Mouse (Mus musculus) stomach, embryonic 15.5 days (tissue): ENCODE measurements around the gene Prdm2. TPM values are rescaled to one million over a fixed set of nuclear protein-coding genes. Genes with fewer than 3 reads are reported as not detected.
A peak's percentile ranks its signal among the peaks of the same experiment; 100 is the strongest.

ENCODE experiments used
- ATAC-seq: fragments of 200-750 bp; cut with Nextera tagmentation; 2 replicates; pipeline ENCODE4 v1.8.0; 2017; ENCODE audit warnings: low read depth, moderate number of reproducible peaks, moderate TSS enrichment; ENCODE audit not compliant: insufficient read depth, low FRiP score
- H3K27ac ChIP-seq: fragments of 300-500 bp; sonication (generic); 2 replicates; pipeline ENCODE4 v1.5.1; 2015; ENCODE audit warnings: mild to moderate bottlenecking, inconsistent platforms
- H3K27me3 ChIP-seq: fragments of 300-500 bp; sonication (generic); replicated peaks from 2 replicates; pipeline ENCODE4 v1.6.1; 2015; ENCODE audit warnings: inconsistent platforms
- H3K36me3 ChIP-seq: fragments of 300-500 bp; sonication (generic); 2 replicates; pipeline ENCODE4 v1.6.1; 2015; ENCODE audit warnings: inconsistent platforms
- H3K4me1 ChIP-seq: fragments of 300-500 bp; sonication (generic); 2 replicates; pipeline ENCODE4 v1.6.1; 2015; ENCODE audit warnings: inconsistent platforms
- H3K4me2 ChIP-seq: fragments of 300-500 bp; sonication (generic); 2 replicates; pipeline ENCODE4 v1.6.1; 2015; ENCODE audit warnings: mild to moderate bottlenecking, inconsistent platforms
- H3K4me3 ChIP-seq: fragments of 300-500 bp; sonication (generic); replicated peaks from 2 replicates; pipeline ENCODE4 v1.5.1; 2015; ENCODE audit warnings: inconsistent platforms
- H3K9ac ChIP-seq: fragments of 300-500 bp; sonication (generic); 2 replicates; pipeline ENCODE4 v1.6.1; 2015; ENCODE audit warnings: inconsistent platforms
- H3K9me3 ChIP-seq: fragments of 300-500 bp; sonication (generic); 2 replicates; pipeline ENCODE4 v1.6.1; 2016; ENCODE audit warnings: inconsistent platforms
- WGBS: fragments of 180-500 bp; shearing (Covaris S2); methylation state at CpG from one replicate; pipeline ENCODE4 v1.1.7; 2015; 5-methylcytosine and 5-hydroxymethylcytosine counted together
- polyA plus RNA-seq: library from polyadenylated mRNA; unstranded; fragments of >200 nt; fragmentation: Nextera tagmentation; extraction: Ambion mirVana; gene quantifications from 2 replicates; pipeline ENCODE4 v1.2.1, GENCODE M21; 2015

Gene Prdm2
- polyA plus RNA-seq, 1 experiment from 2014 or later: 11.1 TPM

DNA sequence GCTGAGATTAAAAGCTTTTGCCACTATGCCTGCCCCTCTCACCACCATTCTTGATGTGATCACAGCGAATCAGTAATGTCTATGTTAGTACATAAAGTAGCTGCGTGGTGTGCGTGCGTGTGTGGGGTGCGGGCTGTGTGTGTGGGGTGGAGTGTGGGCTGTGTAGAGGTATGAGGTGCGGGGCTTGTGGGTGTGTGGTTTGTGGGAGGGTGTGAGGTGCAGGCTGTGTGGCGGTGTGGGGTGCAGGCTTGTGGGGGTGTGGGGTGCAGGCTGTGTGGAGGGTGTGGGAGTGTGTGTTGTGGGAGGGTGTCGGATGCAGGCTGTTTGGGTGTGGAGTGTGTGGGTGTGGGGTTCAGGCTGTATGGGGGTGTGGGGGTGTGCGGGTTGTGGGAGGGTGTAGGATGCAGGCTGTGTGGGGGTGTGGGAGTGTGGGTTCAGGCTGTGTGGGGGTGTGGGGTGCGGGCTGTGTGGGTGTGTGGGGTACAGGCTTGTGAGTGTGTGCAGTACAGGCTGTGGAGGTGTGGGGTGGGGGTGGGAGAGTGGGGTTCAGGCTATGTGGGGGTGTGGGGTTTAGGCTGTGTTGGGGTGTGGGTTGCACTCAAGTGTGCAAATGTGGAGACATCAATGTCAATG lies 19.1 kb upstream of the Prdm2 start:
- no peaks in the 10 kb centered on the region for H3K9me3 ChIP-seq
- H3K4me3 ChIP-seq: no peak overlapping the region
- no peak overlapping the region for H3K27ac ChIP-seq
- H3K36me3 ChIP-seq: no peaks in the 10 kb centered on the region
- 88% methylated on average over 10 of the region's 10 CpGs for WGBS
- no peaks in the 10 kb centered on the region for H3K4me1 ChIP-seq
- H3K27me3 ChIP-seq: no peaks in the 10 kb centered on the region
- ATAC-seq: peak; percentile 27; the same call in 1 of the 2 replicates
- no peak overlapping the region for H3K9ac ChIP-seq
- no peak overlapping the region for H3K4me2 ChIP-seq

DNA sequence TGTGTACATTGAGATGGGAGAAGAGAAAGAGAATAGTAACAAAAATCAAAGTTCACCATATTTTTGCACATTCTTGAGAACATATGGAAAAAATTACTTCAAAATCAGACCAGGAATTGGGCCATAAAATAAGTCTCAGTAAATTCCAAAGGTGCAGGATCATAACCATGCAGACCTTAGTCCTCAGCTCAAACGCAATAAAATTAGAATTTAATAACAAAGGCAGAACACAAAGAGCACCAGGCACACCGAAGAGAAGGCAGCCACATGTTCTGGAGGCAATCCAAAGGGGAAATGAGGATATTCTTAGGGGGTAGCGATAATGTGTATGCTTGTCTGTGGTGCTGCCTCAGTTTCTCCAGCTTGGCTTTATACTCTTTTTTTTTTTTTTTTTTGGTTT lies 18.3 kb upstream of the Prdm2 start:
- H3K4me3 ChIP-seq: no peak overlapping the region
- 60% methylated on average over 3 of the region's 3 CpGs for WGBS

DNA sequence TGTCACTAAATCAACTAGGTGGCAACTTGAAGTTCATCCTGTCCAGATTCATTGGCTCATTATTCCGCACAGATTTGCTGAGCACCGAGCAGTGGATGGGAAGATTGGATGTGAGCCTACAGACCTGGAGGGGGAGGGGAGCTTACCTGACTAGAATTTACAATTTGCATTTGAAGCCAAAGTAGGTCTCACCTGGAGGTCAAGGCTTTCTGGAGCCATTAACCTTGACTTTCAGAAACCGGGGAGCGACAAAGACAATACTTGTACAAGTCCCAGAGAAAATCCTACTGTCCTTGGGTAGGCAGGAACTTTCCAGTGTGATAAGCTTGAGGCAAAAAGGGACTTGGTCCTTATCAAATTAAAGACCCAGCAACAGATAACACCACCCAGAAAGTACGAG lies 15.2 kb upstream of the Prdm2 start:
- Histone ChIP-seq H3K4me1 (no peaks in the 10 kb centered on the region), H3K9ac (no peak overlapping the region), H3K36me3 (no peaks in the 10 kb centered on the region), H3K9me3 (no peaks in the 10 kb centered on the region), H3K27me3 (no peaks in the 10 kb centered on the region), H3K4me2 (no peak overlapping the region), H3K27ac (no peak overlapping the region), H3K4me3 (no peak overlapping the region)
- 58% methylated on average over 5 of the region's 5 CpGs for WGBS
- ATAC-seq: no peak

More for the DNA sequence above, 18.3 kb upstream of the Prdm2 start:
- no peak overlapping the region for H3K27ac ChIP-seq
- H3K27me3 ChIP-seq: no peaks in the 10 kb centered on the region
- no peak for ATAC-seq
- H3K4me2 ChIP-seq: no peak overlapping the region
- H3K36me3 ChIP-seq: no peaks in the 10 kb centered on the region
- H3K9me3 ChIP-seq: no peaks in the 10 kb centered on the region
- no peak overlapping the region for H3K9ac ChIP-seq
- H3K4me1 ChIP-seq: no peaks in the 10 kb centered on the region

DNA sequence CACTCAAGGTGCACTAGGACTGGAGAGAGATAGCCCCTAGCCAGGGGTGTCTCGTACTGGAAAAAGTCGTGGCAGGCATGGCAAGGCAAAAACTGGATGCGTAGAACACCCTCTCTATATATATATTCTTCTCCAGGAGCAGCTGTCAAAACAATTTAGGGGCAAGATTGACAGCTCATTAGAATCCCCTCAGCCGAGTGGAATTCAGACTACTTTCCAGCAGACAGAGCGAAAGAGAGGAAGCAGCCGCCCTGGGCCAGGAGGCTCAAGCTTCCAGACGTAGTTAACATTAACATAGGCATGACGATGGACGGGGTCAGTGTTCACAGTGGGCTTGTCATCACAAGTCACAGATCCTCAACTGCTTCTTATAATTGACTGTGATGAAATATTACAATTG lies 13.1 kb upstream of the Prdm2 start:
- Histone ChIP-seq H3K4me2 (no peak overlapping the region), H3K27ac (no peak overlapping the region), H3K4me1 (no peaks in the 10 kb centered on the region), H3K36me3 (no peaks in the 10 kb centered on the region), H3K4me3 (no peak overlapping the region), H3K9ac (no peak overlapping the region), H3K27me3 (no peaks in the 10 kb centered on the region), H3K9me3 (no peaks in the 10 kb centered on the region)
- ATAC-seq: no peak
- 46% methylated on average over 9 of the region's 9 CpGs for WGBS

DNA sequence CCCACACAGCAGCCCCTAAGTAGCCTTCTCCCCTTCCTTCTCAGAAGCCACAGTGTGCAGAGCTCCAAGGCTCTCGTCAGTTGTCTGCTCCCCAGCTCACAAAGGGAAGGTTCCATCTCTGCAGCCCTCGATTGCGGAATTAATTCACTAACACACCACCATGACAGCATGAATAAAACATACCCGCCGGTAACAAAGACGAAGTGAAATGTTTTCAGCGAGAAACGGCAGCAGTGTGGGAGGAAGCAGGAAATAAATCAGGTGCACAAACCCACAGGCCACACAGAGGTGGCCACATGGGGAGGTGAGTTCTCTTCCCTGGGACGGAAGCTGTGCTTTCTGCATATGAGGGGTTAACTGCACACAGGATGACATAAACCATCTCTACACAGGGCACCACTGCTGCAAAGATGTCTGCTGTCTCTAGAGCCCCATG lies 6.5 kb upstream of the Prdm2 start:
- H3K36me3 ChIP-seq: no peaks in the 10 kb centered on the region
- no peaks in the 10 kb centered on the region for H3K27me3 ChIP-seq
- no peak overlapping the region for H3K4me3 ChIP-seq
- no peaks in the 10 kb centered on the region for H3K4me1 ChIP-seq
- H3K27ac ChIP-seq: no peak overlapping the region
- no peaks in the 10 kb centered on the region for H3K9me3 ChIP-seq
- H3K9ac ChIP-seq: no peak overlapping the region
- 42% methylated on average over 9 of the region's 9 CpGs for WGBS
- no peak for ATAC-seq
- no peak overlapping the region for H3K4me2 ChIP-seq

DNA sequence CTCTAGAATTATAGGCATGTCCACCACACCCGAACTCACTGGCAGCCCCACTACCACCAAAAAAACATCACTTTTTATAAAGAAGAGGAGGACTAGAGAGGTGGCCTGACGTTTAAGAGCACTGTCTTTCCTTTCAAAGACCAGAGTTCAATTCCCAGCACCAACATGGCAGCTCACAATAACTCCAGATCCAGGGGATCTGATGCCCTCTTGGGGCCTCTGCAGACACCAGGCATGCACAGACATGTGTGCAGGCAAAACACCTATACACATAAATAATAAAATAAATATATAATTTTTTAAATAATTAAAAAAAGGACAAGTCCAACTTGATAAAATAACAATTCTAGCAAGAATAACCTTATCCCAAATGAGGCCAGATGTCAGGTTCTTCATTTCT lies 6.1 kb upstream of the Prdm2 start:
- no peak for ATAC-seq
- Histone ChIP-seq H3K27ac (no peak overlapping the region), H3K9ac (no peak overlapping the region), H3K36me3 (no peaks in the 10 kb centered on the region), H3K27me3 (no peaks in the 10 kb centered on the region), H3K4me1 (no peaks in the 10 kb centered on the region), H3K9me3 (no peaks in the 10 kb centered on the region), H3K4me3 (no peak overlapping the region), H3K4me2 (no peak overlapping the region)
- WGBS: 79% methylated on average over 2 of the region's 2 CpGs

DNA sequence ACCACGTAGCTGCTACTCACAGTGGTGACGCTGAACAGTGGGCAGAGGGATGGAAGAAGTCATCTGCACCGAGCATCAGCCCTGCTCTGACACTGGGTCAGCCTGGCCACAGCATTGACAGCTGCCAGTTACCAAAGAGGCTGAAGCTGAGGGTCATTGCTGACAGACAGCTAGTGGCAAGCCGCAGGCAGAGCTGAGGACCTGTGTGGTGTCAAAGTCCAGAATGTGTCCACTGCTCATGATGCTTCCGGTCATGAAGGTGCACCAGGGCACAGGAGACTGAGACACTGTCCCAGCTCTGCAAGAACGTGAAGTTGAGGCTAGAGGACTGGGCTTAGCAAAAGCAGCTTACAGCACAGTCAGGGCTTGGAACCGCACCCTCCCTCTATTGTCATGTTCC lies 4.4 kb upstream of the Prdm2 start:
- ATAC-seq: no peak

DNA sequence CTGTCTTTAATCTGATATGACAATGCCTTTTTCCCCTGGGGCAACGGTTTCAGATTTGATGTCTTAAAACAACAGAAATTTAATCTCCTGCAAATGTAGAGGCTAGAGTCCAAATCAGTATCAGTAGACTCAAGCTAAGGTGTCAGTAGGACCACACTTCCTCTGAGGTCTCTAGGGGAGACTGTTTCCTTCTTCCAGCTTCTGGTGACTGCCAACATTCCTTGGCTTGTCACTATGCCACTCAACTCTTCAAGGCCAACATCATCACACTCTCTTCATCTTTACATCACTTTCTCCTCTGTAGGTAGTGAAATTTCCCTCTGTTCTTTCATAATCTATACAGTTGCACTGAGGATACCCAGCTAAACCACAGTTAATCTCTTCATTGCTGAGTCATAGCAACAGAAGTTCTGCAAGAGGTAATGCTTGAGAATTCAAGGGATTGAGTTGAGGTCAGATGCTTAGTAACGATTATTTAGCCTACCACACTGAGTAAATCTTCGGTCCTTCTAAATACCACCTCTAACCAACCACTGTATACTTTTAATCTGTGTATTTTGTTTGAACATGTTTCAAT lies 1.5 kb upstream of the Prdm2 start:
- WGBS: 81% methylated on average over 3 of the region's 3 CpGs

More for the DNA sequence above, 4.4 kb upstream of the Prdm2 start:
- Histone ChIP-seq H3K9me3 (no peaks in the 10 kb centered on the region), H3K27ac (no peak overlapping the region), H3K27me3 (no peaks in the 10 kb centered on the region), H3K4me2 (no peak overlapping the region), H3K4me3 (no peak overlapping the region), H3K36me3 (no peaks in the 10 kb centered on the region), H3K4me1 (0 out of 2 replicates have a peak, but pooled peaks cover 4% of the 10 kb centered on the region), H3K9ac (no peak overlapping the region)
- 74% methylated on average over 7 of the region's 7 CpGs for WGBS

DNA sequence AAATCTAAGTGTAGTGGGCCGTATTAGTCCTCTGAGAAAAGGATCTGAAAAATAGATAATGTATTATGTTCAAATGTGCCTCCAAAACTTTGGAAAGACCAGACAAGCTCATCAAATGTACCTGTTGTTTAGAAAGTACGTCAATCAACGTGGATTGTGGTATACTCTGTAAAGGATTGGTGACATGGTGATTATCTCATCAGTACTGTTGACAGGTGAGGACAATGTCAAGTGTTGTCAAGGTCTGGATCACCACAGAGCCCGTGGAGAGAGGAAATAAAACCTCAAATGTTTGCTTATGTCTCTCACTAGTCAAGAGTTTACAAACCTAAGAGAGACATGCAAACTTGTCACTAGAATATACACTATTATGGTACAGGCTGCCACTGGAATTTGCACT lies 776 bp upstream of the Prdm2 start:
- H3K4me3 ChIP-seq: no peak overlapping the region
- H3K9ac ChIP-seq: no peak overlapping the region
- H3K4me1 ChIP-seq: 0 out of 2 replicates have a peak, but pooled peaks cover 4% of the 10 kb centered on the region
- no peak for ATAC-seq
- no peak overlapping the region for H3K4me2 ChIP-seq
- no peak overlapping the region for H3K27ac ChIP-seq
- no peaks in the 10 kb centered on the region for H3K36me3 ChIP-seq
- H3K27me3 ChIP-seq: no peaks in the 10 kb centered on the region
- no peaks in the 10 kb centered on the region for H3K9me3 ChIP-seq
- 80% methylated on average over 4 of the region's 4 CpGs for WGBS

More for the DNA sequence above, 1.5 kb upstream of the Prdm2 start:
- no peaks in the 10 kb centered on the region for H3K9me3 ChIP-seq
- H3K4me2 ChIP-seq: no peak overlapping the region
- no peaks in the 10 kb centered on the region for H3K36me3 ChIP-seq
- H3K27me3 ChIP-seq: no peaks in the 10 kb centered on the region
- H3K27ac ChIP-seq: no peak overlapping the region
- 0 out of 2 replicates have a peak, but pooled peaks cover 4% of the 10 kb centered on the region for H3K4me1 ChIP-seq
- H3K4me3 ChIP-seq: no peak overlapping the region
- no peak for ATAC-seq
- no peak overlapping the region for H3K9ac ChIP-seq

DNA sequence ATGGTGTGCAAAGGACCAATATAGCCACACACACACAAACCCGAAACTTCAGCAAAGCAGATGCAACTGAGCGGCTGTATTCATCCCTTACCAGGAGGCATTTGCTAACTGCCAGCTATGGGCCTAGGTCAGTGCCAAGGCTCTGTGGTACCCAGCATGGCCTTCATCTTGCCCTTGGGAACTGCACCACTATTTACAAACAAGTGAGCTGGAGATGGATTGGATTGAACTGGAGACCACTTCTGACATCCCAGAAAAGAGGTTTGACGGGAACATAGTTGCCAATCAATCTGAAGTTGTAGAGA lies 332 bp upstream of the Prdm2 start:
- no peaks in the 10 kb centered on the region for H3K9me3 ChIP-seq
- peak overlapping the region; percentile 69; the same call in 1 of the 2 replicates for H3K27ac ChIP-seq
- peak overlapping the region; percentile 80; the same call in 1 of the 2 replicates for H3K4me3 ChIP-seq
- no peak for ATAC-seq
- H3K4me1 ChIP-seq: 0 out of 2 replicates have a peak, but pooled peaks cover 4% of the 10 kb centered on the region
- WGBS: over 99% methylated on average over 3 of the region's 3 CpGs
- no peaks in the 10 kb centered on the region for H3K27me3 ChIP-seq
- no peak overlapping the region for H3K9ac ChIP-seq
- peak overlapping the region; percentile 75 for H3K4me2 ChIP-seq
- no peaks in the 10 kb centered on the region for H3K36me3 ChIP-seq

DNA sequence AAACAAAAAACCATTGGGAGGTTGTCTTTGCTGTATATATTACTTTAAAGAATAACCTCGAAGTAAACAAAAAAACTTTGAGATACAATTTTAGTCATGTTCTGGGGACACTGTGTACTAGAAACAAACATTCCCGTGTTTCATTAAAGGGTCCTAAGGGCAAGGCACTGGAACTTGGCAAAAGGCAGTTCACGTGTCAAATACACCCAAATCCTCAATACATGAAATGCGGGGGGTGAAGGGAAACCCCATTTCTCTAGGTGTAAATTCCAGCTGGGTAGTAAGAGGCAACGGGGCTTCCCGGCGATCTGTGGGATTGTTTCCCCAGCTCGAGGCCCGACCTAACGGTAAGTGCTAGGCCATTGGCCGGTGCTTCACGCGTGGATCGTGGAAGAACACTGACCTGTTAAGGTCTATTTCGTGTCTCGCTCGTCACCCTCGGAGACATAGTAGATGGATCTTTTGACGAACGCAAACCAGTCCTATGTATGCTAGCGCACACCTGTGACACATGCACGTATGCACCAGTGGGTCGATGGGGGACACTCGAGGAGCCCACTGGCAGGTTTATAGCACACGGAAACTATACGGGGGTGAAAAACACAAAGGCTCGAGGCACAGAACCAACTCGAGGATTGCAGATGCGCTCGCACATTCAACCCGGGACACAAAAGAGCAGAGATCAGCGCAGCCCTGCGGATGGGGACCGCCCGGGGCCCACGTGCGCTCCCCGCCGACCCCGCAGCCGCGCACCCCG lies 1.0 kb downstream of the Prdm2 start:
- Histone ChIP-seq H3K4me3 (peak overlapping the region; percentile 80), H3K36me3 (no peaks in the 10 kb centered on the region), H3K4me1 (0 out of 2 replicates have a peak, but pooled peaks cover 4% of the 10 kb centered on the region), H3K27ac (peak overlapping the region; percentile 69), H3K9ac (peak overlapping the region; percentile 93), H3K9me3 (no peaks in the 10 kb centered on the region), H3K27me3 (no peaks in the 10 kb centered on the region), H3K4me2 (peak overlapping the region; percentile 75)
- WGBS: 5% methylated on average over 43 of the region's 43 CpGs
- peak; percentile 47; the same call in 1 of the 2 replicates for ATAC-seq

DNA sequence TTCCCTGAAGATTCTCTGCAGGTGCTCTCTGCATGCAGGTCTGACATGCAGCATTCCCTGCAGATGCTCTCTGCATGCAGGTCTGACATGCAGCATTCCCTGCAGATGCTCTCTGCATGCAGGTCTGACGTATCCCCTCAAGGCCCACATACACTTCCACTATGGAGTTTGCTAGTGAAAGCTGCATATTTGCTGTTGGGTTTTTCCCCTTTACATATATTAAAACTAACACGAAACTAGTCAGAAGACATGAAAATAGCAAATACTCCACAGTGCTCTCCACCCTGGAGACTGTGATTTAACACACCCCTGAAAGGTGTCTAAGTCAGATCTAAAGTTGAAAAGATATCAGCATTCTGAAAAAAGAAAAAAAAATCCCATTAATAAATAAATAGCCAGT lies 2.8 kb downstream of the Prdm2 start:
- H3K4me1 ChIP-seq: 0 out of 2 replicates have a peak, but pooled peaks cover 4% of the 10 kb centered on the region
- no peak overlapping the region for H3K9ac ChIP-seq
- H3K27ac ChIP-seq: no peak overlapping the region
- H3K9me3 ChIP-seq: no peaks in the 10 kb centered on the region
- WGBS: 86% methylated on average over 2 of the region's 2 CpGs
- H3K27me3 ChIP-seq: no peaks in the 10 kb centered on the region
- ATAC-seq: no peak
- no peaks in the 10 kb centered on the region for H3K36me3 ChIP-seq
- no peak overlapping the region for H3K4me3 ChIP-seq
- H3K4me2 ChIP-seq: no peak overlapping the region
